Mouse (Mus musculus) bone marrow, adult 2 months (tissue): Measurements from ENCODE around the gene Acaca.

Experiments
- CTCF ChIP-seq: fragments of 200-500 bp; IDR thresholded peaks from 2 replicates; pipeline ENCODE4 v1.5.1; 2011; ENCODE audit warnings: low read length, control low read depth; ENCODE audit not compliant: control insufficient read depth, insufficient read depth
- POLR2A ChIP-seq: fragments of 200-500 bp; IDR thresholded peaks from 2 replicates; pipeline ENCODE4 v1.6.1; 2011; ENCODE audit warnings: low read depth, mild to moderate bottlenecking, control low read depth, low read length, borderline replicate concordance; ENCODE audit not compliant: control insufficient read depth

- no peak for TF ChIP-seq CTCF
- TF ChIP-seq POLR2A: no peak
Observed at GRCm38 (mm10) chr11:84141752-84142151, 12.3 kb downstream of the Acaca start.
